Mouse (Mus musculus): ENCODE measurements around the gene Gm28729.

The Gm28729 gene

DNA sequence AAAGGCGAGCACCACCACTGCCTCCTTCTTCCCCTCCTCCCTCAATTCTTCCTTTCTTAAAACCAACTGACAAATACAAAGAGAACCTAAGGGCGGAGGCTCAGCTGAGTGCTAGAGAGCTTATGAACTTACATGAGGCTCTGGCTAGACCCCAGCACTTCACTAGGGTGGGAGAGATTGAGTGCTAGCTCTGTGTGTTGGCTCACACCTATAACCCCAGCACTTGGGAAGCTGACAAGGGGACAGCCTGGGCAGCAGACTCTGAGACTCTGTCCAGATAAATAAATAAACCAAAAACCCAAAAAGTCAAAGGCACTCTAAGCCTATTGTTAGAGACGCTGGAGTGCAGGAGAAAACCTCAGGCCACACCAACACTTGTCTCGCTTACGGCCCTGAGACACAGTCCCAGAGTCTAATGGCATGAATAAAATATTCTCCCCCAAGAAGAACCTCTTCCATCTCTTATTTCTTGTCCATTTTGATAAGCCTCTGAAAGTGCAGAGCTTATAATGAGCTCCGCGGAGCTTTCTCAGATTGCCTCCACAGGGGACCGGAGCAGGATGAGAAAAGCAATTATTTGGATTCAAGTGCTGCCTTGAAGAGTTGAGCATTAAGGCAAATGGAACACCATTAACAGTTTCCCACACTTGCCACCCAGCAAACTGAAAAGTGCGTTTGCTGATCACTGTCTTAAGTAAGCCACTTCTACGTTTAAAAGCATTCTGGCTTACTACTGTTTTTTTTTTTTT is 64.8 kb downstream of the Gm28729 start:
- no peak for DNase-seq

DNA sequence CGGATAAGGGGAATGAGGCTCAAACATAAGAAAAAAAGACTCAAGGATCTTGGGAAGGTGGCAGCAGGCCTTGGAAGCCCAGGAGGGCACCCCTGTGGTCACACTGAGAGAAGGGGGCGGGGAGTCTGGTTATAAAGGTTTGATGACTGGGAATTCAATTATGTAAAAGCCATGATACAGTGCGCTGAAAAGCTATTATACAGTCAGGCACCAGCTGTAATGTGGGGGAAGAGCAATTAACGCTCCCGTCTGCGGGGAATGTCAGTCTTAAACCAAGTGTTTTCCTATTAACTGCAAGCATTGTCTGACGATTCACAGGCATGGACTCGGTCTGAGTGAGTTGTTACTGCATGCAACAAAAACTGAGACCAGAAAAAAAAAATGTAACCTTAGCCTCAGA is 69.4 kb downstream of the Gm28729 start:
- no peak for DNase-seq

DNA sequence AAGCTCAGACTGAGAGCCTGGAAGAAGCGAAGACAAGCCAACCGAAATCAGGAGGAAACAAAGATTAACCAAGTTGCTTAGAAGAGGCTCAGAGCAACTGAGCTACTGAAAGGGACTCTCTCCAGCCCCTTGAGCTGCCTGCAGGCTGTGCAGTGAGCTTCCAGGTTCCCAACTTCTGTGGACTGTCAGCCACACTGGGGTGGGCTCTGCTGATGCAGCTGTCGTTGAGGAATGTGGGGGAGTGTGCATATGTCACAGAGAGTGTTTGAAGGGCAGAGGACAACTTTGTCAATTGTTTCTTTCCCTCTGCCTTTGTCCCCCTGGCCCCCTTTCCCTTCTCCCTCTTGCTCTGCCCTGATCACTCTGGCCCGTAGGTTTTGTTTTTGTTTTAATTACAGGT is 72.1 kb downstream of the Gm28729 start:
- no peak for DNase-seq

DNA sequence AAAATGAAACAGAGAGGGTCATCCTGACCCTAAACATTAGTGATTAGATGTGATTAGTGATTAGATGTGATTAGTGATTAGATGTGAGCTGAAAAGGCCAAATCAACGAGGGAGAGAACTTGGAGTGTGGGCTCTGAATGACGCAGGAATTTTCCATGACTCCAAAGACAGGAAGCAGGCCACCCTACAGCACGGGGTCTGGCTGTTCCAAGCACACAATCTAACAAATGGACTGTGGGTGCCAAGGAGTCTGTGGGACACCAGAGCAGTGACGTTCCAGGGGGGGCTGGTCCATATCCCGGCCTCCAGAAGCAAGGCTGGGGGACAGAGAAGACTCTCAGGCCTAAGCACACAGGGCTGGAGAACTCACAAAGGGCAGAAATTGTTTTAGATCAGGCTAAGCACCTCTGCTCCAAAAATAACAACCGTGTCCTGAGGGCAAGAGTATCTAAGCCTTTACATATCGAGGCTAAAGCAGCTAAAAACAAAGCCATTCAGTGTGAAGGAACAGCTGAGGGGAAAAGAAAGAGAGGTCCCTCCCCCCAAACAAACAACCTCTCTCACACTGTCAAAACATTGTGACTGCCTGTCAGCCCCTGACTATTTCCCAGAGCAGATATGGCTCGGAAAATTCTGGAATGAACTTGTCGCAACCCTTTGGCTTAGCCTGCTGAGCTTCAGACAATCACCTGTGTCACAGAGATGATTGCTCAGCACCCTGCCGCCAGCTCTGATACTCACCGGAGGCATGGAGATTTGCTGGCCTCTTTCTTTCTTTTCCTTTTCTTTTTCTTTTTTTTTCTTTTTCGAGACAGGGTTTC is 74.0 kb downstream of the Gm28729 start:
- DNase-seq, result no peak

DNA sequence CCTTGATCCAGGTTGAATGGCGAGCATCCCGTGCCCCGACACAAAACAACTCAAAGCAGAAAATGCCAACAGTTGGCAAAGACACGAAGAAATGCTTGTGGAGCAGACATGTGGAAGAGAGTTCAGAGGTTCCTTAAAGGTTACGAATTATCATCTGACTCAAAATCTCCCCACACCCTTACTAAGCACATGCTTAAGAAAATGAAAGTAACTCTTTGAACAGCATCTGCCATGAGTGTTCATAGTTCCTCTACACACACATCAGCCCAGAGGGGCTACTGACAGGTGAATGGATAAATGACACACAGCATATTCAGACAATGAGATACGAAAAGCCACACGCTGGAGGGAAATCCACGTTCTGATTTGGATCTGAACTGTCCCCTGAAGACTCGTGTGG is 75.5 kb downstream of the Gm28729 start:
- DNase-seq, result no peak

DNA sequence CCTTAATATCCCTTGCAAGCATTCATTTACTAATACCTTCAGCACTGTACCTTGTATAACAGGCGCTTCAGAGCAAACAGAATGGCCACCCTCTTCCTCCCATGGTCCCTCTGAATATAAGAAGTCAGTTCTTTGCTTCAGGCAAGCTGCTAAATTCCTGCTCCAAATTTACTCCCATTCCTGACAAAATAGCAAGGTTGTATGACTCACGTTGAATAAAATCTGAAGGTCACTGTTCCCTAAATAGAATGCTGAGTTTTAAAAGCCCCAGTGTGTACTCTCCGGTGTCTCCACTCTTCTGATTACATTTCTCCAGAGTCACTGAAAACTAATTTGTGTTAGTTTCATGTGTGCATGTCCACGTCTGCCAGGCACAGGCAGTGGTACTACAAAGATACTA is 79.7 kb downstream of the Gm28729 start:
- no peak for DNase-seq

DNA sequence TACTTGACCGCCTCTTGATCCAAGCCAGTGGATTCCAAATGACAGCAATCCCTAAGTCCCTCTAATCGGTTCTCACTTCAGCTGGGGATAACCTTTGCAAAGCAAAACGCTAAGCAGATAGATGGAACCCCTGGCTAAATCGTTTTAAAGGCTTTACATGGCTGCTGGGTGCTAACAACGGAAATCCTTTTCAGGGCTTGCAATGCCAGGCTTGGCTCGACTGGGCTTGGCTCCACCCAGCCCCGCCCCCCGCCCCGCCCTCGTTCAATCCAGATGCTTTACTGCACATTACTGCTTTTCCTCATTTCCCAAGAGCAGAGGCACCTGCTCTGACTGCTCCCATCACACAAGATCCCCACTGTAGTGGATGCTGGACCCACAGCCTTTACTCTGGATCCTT is 83.0 kb downstream of the Gm28729 start:
- DNase-seq, result no peak

DNA sequence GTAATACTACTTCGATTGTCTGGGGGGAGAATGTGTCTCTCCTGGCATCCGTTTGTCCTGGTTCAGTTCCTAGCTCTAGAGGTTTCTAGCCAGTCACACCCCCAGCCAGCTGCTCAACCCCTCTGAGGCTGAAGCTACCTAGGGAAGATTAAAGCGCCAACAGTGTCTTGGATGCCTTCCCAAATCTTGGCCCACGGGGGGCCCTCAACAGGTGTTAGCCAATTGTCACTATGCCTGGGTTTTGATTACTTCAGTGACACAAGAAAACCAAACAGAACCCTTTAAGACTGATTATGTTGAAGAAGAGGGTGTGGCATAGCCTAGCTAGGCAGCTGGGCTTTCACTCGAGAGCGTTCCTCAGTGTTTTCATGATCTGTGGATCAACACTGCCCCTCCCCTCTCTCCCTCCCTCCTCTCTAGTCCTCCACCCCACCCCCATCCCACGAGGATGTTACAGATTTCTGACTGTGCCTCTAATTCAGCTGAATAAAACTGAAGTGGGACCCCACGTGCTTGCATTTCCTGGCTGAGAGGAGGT is 86.7 kb downstream of the Gm28729 start:
- DNase-seq, result no peak

DNA sequence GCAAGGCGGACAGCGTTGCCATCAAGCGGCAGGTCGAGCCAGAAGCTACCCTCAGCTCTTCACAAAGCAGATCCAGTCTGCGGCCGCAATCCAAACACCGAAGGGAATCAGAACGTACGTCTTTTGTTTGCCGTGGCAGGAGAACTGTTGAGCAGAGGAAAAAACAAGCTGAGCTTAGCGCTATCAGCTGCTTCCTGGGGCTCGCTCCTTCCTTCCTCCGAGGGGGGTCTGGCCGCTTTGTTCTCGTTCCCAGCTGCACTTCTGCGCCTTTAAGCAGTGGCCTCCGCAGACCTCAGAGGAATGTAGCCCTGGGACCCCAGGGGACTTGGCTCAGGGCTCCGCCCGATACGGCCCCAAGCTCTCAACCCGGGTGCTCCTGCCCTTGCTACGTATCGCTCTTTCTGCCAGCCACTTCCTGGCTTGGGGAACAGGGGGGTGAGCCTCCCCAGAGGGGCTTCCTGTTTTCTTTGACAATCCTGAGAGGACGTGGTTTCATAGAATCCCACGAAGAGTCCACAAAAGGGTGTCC is 87.2 kb downstream of the Gm28729 start:
- DNase-seq, result no peak

DNA sequence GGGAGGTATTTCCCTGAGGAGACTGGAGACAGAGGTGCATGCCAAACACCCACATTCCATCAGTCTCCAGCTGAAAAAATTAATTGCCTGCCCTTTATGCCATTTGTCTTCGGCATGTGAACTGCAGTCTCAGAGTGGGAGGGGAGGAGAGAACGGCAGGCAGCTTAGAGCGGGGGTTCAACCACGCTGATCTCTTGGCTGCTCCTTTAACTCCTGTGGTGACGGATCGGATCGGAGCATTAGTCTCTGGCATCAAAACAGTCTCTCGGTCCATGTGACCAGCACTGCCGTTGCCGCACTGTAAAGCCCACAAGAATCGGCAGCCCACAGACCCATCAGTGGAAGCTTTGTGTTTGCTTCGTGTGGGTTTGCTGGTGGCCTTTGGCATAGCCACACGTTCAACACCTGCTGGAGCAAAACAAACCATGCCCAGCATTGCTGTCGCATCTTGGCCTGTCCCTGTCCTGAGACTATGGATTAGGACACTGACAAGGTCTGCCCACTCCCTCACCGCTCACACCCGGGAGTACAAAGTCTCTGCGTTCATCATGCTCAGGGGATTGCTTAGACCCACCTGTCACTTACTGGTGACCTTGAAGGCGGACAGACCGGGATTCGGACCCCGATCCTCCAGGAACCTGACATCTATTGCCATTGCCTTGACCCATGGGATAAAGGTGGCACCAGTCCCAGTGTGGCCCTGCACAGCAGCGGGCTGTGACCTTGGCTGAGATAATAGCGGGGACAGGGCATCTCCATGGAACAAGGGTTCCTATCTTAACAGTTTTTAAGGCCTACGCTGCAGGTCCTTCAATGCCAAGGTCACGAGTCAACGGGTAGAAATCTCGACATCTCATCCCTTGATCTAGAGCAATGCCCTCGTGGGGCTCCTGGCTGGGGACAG is 87.9 kb downstream of the Gm28729 start:
- DNase-seq, result no peak
